Mouse (Mus musculus) lung, postnatal 36 days (tissue): ENCODE results near the gene Olfr1150-ps1.

Source experiments
- DNase-seq: peaks from one replicate; pipeline ENCODE4 v3.0.0; 2022; ENCODE audit warnings: mixed read lengths

The Olfr1150-ps1 gene

DNA sequence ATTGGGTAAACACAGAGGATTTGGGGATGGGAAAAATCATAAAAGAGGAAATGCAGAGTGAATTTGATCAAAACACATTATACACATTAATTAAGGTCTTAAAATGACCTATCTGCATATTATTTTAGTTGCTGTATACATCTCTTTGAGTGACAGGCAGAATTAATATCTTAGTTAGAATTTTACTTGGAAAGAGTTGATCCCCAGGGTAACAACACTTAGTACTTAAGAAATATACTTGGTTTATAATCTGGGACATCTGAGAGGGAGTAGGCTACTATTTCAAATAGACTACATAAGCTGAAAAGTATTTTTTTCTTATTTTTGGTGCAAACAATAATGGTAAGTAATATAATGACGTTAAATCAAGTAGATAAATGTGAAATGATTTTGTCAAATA, at the start of gene Olfr1150-ps1:
Gene Olfr1150-ps1 (plus strand): TSS at position 301 of the 400 bp plus-strand sequence.
- no peak for DNase-seq

DNA sequence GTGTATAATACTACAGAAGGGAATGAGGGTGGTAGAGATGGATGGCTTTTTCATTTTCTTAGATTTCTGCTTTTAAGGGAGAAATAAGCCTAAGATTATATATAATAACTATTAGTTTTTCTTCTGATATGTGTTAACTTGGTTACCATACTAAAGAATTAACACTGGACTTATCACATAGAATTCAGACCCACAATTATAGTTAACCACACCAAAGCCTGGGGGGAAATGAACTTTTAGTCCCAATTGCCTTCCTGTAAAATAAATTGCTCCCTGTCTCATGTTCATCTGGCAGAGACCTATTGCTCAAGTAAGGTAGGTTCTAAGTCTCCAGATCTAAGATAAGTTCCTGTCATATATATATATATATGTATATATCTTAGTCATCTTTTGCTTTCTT, 43.5 kb upstream of the Olfr1150-ps1 start, which contains the start of gene Olfr1143:
Gene Olfr1143 (plus strand): TSS at position 301 of the 400 bp plus-strand sequence.
- no peak for DNase-seq

DNA sequence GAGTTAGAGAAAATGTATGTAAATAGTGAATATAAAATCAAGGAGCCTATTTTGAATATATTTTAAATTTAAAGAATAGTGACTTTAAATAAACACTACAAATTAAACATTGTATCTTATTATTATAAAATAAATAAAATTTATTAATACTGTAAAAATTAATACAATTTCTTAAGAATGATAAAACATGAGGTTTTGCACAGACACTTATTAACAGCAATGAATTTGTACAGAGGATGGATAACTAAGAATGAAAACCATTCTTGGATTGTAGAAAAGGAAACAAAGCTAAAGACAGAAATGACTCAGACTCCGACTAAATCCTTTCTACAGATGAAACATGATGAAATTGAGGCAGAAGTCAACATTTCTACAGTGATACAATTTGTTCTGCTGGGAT, 34.3 kb upstream of the Olfr1150-ps1 start, which contains the start of gene Olfr1145:
Gene Olfr1145 (plus strand): TSS at position 301 of the 400 bp plus-strand sequence.
- DNase-seq: no peak

DNA sequence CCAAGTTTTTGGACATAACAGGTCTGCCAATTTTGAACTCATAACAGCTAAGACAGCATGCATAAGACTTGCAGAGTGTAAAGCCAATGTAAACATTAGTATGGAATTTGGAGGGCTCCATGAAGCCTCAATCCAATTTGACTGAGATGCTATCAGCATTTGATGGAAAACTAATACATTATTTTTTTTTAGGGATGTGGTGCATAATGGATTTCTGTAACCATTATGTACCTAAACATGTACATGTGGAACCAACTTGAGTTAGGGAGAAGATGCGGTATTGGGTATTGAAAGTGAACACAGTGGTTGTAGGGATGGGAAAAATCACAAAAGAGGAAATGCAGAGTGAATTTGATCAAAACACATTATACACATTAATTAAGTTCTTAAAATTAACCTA, 13.6 kb upstream of the Olfr1150-ps1 start, which contains the start of gene Olfr1148:
Gene Olfr1148 (plus strand): TSS at position 301 of the 400 bp plus-strand sequence.
- no peak for DNase-seq

DNA sequence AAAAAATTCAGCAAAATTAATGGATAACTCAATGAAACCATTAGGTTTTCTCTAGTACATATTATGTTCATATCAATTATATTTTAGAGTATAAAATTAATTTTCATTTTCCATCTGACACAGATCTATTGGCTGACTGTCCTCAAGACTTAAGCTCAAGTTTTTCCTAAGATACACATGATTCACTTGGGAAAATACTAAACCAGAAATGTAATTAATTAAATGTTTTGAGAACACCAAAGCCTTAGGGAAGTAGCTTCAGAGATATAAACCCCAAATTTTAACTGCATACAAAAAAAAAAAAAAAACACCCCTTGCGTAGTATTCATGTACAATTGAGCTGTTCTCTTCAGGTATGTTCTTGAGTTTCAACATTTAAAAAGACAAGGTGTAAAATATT, 11.8 kb downstream of the Olfr1150-ps1 start, which contains the start of gene Olfr1151:
Gene Olfr1151 (plus strand): TSS at position 301 of the 400 bp plus-strand sequence.
- no peak for DNase-seq

DNA sequence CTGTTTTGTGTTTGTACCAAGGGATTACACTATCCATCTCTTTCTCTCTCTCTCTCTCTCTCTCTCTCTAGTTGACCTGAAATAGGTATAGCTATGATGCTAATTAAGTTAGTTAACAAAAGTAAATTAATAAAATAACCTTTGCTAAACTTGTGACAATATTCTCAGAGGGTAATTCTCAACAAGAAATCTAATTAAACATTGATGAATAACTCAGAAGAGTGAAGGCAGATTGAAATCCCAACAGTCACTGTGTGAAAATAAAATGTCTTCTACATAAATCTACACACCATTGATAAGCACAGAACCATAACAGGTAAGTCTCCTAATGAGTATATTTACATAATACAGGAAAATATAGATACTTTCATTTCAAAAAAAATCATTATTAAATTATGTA, 22.4 kb downstream of the Olfr1150-ps1 start, which contains the start of gene Olfr1152:
Gene Olfr1152 (plus strand): TSS at position 301 of the 400 bp plus-strand sequence.
- no peak for DNase-seq

DNA sequence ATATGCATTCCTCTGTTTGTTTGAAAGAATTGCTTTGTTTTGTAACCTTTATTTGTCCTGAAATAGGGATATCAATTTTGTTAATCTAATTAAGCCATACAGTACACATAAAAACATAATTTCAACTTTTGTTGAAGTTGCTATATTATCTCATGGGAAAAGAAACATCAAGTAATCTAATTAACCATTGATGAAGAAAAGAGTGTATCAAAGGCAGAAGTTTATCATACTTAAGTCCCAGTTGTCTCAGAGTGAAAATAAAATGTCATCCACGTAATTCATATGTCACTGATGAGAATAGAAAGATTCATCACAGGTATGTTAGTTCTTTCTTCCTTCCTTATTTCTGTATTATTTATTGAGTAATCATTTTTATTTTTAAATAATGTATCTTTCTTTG, 50.9 kb downstream of the Olfr1150-ps1 start, which contains the start of gene Olfr1153:
Gene Olfr1153 (plus strand): TSS at position 301 of the 400 bp plus-strand sequence.
- no peak for DNase-seq
